Mouse (Mus musculus) gastrocnemius, postnatal 4 days (tissue): Measurements from ENCODE around the gene Fam19a3. TPM values are rescaled to one million over a fixed set of nuclear protein-coding genes. Genes with fewer than 3 reads are reported as not detected.

Experiments
- DNase-seq, 2 experiments: peaks; one replicate each; pipeline ENCODE4 v3.0.0; 2021 to 2022; ENCODE audit warnings: low spot score in 2 of 2, mixed read lengths in 2 of 2
- total RNA-seq, 2 experiments: library from RNA; stranded (reverse); gene quantifications; 2 replicates each; pipeline ENCODE4 v1.2.3; 2021

Fam19a3 gene
- total RNA-seq, 2 experiments from 2014 or later = 3.2 to 3.5 TPM

- no peak for DNase-seq
These were observed 11.0 kb upstream of the Fam19a3 start for GRCm38 (mm10) chr3:104792360-104793270.

- DNase-seq = no peak
These were observed 10.0 kb upstream of the Fam19a3 start for GRCm38 (mm10) chr3:104791671-104792070.

- no peak for DNase-seq
These were observed 9.4 kb upstream of the Fam19a3 start for GRCm38 (mm10) chr3:104791017-104791416.

- DNase-seq = peak in 1 of 2 experiments; percentile 51
These were observed 8.8 kb upstream of the Fam19a3 start for GRCm38 (mm10) chr3:104790401-104790937.

GRCm38 (mm10) chr3:104789822-104790221, 8.2 kb upstream of the Fam19a3 start:
- peak in 1 of 2 experiments; percentile 45 for DNase-seq

GRCm38 (mm10) chr3:104789312-104789605, 7.6 kb upstream of the Fam19a3 start:
- DNase-seq = peak in 1 of 2 experiments; percentile 47

- peak; percentile 84 to 88 for DNase-seq
These were observed 7.1 kb upstream of the Fam19a3 start for GRCm38 (mm10) chr3:104788561-104789311.

GRCm38 (mm10) chr3:104788075-104788474, 6.4 kb upstream of the Fam19a3 start, which contains the start of gene Rhoc:
Gene Rhoc (plus strand): TSS chr3:104788375.
- no peak for DNase-seq

- no peak for DNase-seq
These were observed 3.6 kb upstream of the Fam19a3 start for GRCm38 (mm10) chr3:104785284-104785683.

GRCm38 (mm10) chr3:104783971-104784500, 2.4 kb upstream of the Fam19a3 start:
- DNase-seq = no peak

- peak in 1 of 2 experiments; percentile 65 for DNase-seq
These were observed 531 bp upstream of the Fam19a3 start for GRCm38 (mm10) chr3:104782061-104782681.

GRCm38 (mm10) chr3:104780561-104781420, 849 bp downstream of the Fam19a3 start, which contains the start of gene Ppm1j:
Gene Ppm1j (plus strand): TSS chr3:104781056.
- peak in 1 of 2 experiments; percentile 46 for DNase-seq

- peak in 1 of 2 experiments; percentile 70 for DNase-seq
These were observed 1.7 kb downstream of the Fam19a3 start for GRCm38 (mm10) chr3:104779949-104780348.

- no peak for DNase-seq
These were observed 4.3 kb downstream of the Fam19a3 start for GRCm38 (mm10) chr3:104777342-104777741.

GRCm38 (mm10) chr3:104773301-104773700, 8.3 kb downstream of the Fam19a3 start:
- no peak for DNase-seq

- DNase-seq = no peak
These were observed 10.2 kb downstream of the Fam19a3 start for GRCm38 (mm10) chr3:104771460-104771859.

- no peak for DNase-seq
These were observed 10.7 kb downstream of the Fam19a3 start for GRCm38 (mm10) chr3:104770918-104771317.

GRCm38 (mm10) chr3:104770035-104770434, 11.6 kb downstream of the Fam19a3 start:
- DNase-seq = no peak

- no peak for DNase-seq
These were observed 12.5 kb downstream of the Fam19a3 start for GRCm38 (mm10) chr3:104769135-104769534.

GRCm38 (mm10) chr3:104767716-104768115, 13.9 kb downstream of the Fam19a3 start:
- no peak for DNase-seq
